Mouse (Mus musculus): Measurements from ENCODE around the gene Nkx2-5.

Gene Nkx2-5

DNA sequence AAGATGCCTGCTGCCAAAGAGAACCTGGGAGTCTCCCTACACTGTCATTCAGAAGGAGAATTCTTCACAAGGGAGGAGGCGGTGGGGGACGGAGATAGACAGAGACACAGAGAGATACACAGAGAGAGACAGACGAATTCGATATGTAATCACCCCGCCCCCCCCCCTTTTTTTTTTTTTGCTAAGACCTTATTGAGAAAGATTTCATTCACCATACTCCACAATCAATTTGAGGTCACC is at the start of gene Nkx2-5:
Gene Nkx2-5 (minus strand): TSS at position 101 of the 240 bp plus-strand sequence.
- DNase-seq = no peak

DNA sequence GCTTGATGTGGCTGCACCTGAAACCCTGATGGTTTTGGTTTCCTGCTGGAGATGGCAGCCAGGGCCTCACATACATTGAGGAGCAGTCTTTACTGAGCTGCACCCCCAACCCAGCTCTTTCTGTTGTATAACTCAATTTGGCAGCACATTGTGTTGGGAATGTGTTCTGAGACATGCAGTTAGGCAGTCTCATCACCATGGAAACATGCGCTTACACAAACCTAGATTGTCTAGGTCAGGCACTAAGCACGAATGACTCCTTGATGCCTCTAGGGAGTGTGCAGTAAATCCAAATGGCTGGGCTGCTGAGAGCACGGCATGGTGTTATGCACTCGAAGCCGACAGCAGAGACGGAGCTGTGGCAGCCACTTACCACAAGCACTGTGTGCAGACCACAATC is 49.5 kb upstream of the Nkx2-5 start:
- no peak for DNase-seq

GRCm38 (mm10) chr17:26893492-26893891 is 48.7 kb upstream of the Nkx2-5 start:
- DNase-seq = no peak

DNA sequence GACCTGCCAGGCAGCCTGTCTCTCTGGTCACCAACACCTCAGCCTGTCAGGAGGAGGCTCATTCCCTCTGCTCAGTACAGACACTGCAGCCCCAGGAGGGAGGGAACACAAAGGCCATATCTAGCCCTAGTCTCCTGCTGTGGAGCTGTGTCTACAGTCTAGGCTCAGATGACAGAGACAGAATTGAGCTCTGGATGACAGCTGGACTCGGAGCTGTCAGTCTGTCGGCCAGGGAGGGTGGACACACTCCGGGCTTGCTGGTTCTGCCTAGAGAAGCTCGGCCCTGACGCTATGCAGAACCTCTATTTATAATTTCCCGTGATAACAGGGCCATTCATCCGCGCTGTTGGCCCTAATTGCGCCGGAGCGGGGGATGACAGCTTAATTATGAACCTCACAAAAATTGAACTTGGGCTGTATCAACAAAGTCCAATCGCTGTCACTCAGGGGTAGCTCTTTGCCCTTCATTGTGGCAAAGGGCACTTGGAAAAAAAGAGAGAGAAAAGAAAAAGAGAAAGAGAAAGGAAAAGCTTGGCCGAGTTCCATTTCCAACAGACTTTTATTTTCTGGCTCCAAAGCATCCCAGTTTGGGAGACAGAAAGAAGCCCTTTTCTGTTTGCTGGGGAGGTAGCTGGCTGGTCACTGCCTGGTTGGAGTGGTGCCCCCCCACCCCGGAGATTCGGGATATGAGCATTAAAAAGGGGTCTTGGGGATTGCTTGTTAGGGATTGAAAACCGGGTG is 48.0 kb upstream of the Nkx2-5 start:
- DNase-seq = no peak

- DNase-seq = no peak
Measured at GRCm38 (mm10) chr17:26887926-26888325, 43.1 kb upstream of the Nkx2-5 start.

- DNase-seq = peak; percentile 68 to 76
Measured at GRCm38 (mm10) chr17:26886047-26886749, 41.4 kb upstream of the Nkx2-5 start.

- peak; percentile 67 to 81 for DNase-seq
Measured at GRCm38 (mm10) chr17:26884995-26885926, 40.5 kb upstream of the Nkx2-5 start.

DNA sequence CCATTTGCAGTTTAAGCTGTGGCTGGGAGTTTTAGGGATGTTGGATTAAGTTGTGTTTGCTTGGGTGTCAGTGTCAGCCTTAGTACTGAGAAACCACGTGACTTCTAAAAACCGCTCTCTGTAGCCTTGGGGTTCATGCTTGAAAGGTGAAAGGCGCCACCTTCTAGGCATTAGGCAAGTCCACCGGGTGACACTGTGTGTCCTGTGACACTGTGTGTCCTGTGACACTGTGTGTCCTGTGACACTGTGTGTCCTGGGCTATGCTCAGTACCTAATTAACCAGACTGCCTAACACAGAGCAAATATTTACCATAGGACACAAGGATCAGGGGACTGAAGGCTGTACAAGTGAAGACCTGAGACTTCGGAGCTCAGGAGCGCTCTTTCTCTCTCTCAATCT is 38.8 kb upstream of the Nkx2-5 start:
- DNase-seq = no peak

- no peak for DNase-seq
Measured at GRCm38 (mm10) chr17:26882706-26883105, 37.9 kb upstream of the Nkx2-5 start.

GRCm38 (mm10) chr17:26879235-26879634 is 34.4 kb upstream of the Nkx2-5 start:
- DNase-seq = no peak

- DNase-seq = no peak
Measured at GRCm38 (mm10) chr17:26877927-26878326, 33.1 kb upstream of the Nkx2-5 start.

- no peak for DNase-seq
Measured at GRCm38 (mm10) chr17:26874542-26874941, 29.7 kb upstream of the Nkx2-5 start.

DNA sequence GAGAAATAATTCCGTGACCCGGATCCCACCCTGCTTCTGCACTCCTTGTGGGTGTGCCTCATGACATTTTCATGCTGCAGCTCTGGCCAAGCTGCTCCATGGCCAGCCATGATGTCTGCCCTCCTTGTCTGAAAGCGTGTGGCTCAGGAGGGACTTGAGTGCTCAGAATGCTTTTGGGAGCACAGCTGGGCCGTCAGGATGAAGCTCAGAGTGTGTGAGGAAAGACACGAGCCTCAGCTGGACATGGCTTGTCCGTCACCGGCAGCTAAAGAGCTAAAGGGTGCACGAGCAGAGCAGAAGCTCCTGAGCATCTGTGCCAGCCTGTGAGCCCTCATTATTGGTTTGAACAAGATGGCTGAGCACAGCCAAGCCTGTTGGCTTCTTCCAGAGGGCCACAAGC is 28.7 kb upstream of the Nkx2-5 start:
- DNase-seq = no peak

DNA sequence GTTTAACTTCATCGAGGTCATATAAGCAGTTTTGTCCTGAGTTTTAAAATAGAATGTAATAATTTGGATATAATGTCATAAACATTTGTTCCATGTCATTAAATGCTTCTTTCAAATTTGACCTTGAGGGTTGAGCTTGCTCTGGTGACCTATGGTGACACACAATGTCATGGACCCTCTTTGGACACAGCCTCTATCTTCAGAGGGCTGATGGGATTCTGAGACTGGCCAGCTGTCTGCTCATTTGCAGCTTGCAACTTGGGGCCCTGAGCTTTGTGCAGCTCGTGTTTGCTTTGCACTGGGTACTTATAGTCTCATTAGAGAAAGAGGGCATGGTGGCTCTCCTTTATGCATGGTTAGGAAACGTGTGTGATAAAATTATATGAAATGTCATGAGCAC is 28.1 kb upstream of the Nkx2-5 start:
- no peak for DNase-seq

- no peak for DNase-seq
Measured at GRCm38 (mm10) chr17:26868756-26869155, 23.9 kb upstream of the Nkx2-5 start.

- DNase-seq = no peak
Measured at GRCm38 (mm10) chr17:26865156-26865555, 20.3 kb upstream of the Nkx2-5 start.

DNA sequence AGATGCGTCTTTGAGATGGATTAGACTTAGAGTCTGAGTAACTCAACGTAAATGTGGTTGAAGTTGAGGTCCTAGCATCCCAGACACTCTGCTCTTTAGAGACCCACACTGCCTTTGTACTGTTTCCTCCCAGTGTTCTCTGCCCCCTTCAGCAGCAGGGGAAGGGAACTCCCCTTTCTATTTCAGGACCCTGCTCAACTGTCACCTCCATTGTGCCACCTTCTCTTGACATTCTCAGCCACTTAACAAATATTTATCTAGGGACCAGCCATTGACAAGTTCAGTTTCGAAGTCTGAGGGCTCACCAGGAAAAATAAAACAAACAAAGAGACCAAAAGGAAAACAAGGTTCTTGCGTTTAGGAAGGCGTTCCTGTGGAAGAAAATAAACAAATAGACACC is 19.5 kb upstream of the Nkx2-5 start:
- no peak for DNase-seq

- no peak for DNase-seq
Measured at GRCm38 (mm10) chr17:26861793-26862192, 17.0 kb upstream of the Nkx2-5 start.

- no peak for DNase-seq
Measured at GRCm38 (mm10) chr17:26861383-26861782, 16.6 kb upstream of the Nkx2-5 start.

DNA sequence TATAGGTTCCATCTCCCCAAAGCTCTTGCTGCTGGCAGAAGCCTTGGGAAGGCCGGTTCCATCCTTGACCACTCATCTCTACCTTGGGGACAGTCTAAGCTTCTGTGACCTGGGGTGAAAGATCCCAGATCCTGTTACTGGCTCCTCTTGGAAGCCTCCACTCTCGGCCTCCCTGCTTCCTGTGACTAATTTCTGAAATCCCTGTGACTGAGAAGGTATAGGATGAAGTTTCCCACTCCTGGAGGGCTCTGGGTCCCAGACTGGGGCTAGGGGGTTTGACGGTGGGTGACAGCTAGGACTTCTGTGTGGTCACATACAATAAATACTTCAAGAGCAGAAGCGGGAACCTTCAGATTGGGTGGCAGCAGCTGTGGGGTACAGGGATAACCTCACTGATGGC is 16.1 kb upstream of the Nkx2-5 start:
- no peak for DNase-seq

GRCm38 (mm10) chr17:26852262-26852661 is 7.5 kb upstream of the Nkx2-5 start:
- no peak for DNase-seq

DNA sequence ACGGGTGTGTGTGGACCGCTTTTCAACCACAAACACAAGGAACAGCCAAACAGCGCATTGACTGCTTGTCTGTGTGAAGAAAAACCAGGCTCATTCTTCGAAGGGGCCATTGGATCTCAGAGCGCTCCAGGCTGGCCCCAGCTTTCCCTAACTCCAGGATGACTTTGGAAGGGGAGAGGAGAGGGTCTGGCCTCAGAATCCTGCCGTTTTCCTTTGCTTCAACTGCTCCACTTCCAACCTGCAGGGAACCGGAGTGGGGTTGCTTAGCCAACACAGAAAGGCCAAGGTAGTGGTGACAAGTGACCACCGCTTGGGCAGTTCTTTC is 6.3 kb upstream of the Nkx2-5 start:
- no peak for DNase-seq

GRCm38 (mm10) chr17:26850358-26851135 is 5.7 kb upstream of the Nkx2-5 start:
- no peak for DNase-seq

All from kidney, adult 8-10 months (tissue).